Mouse (Mus musculus) T-helper 2 cell (primary cell): ENCODE results near the gene Emc10.

ENCODE experiments used
- in situ Hi-C: fragments of 300-600 bp; cut with MboI, MseI; formaldehyde crosslinking; loops from one replicate; pipeline ENCODE4 v1.15.1; 2025; ENCODE audit warnings: high pct_unique_total_duplicates

Gene Emc10

DNA sequence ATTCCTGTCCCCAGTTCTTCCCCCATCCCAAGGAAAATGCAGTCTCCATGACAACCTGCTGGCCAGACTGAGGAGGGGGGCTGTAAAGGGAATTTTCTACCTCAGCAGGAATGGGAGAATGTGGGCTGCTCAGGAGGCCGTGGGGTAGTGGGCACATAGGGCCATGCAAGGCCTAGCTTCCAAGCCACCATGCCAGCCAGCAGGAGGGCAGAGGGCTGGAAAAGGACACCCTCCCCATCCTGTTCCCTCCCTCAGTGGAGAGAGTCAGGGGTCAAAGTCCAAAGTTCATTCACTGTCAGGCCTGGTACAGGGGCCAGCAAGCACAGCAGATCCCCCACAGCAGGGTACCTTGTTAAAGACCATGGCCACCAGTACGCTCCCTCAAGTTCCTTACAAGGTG lies 31.2 kb downstream of the Emc10 start, which contains the start of gene Aspdh:
TSS of gene Aspdh (plus strand) at position 281 of the 400 bp plus-strand sequence.
- in situ Hi-C loops = loop anchor here (5.0 to 25.0 kb wide), 4 partner anchors 37 to 678 kb away; partner anchors contain the start of genes Gm15517, Klk10, Klk8 and Klk9

DNA sequence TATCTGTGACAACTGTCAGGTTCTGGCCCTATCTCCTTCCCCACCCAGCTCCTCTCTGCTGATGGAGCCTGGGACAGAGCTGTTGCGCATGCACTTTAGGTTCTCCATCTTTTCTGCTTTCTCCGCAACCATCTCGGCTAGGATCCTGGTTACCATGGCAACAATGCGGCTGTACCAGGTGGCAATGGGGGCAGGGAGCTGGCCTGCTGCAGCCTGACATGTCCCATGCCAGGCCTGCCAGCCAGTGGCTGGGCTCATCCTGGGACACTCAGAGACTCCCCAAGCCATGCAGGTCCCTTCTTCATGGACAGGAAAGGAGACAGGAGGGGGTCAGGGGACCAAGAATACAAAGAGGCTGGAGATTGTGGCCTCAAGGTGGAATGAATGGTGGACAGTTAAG lies 31.8 kb downstream of the Emc10 start:
- in situ Hi-C loops = loop anchor here (25.0 kb wide), 1 partner anchor 677 kb away; the partner anchor contains the start of genes Klk10, Klk8 and Klk9

DNA sequence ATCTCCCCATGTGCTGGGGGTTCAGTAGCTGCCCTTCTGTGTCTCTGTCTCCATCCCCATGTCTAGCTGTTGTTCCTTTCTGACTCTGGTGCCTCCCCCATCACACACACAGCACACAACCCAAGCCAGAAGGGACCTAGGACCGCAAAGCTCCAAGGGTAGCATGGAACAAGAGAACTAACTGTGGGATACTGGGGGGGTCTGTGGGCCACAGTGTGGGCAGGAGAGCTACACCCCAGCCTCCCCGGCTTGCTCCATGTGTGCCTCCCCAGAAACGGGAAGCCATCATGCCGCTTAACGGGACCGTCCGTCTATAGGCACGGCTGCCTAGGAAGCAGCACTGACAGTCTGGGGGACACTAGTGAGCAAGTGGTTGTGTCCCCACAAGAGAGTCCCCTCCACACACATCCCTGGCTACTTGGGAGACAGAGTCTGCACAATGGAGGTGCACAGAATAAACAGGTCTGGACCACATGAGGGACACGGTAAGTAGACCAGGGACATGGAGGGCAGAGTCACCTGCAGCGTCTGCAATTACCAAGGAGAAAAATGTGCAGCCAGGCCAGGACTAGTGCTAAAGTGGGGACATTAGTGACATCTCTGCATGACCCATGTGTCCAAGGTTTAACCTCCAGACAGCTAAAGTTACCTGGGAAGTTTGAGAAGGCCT lies 32.6 kb downstream of the Emc10 start:
- in situ Hi-C loops = loop anchor here (25.0 kb wide), 1 partner anchor 676 kb away; the partner anchor contains the start of genes Klk10, Klk8 and Klk9

DNA sequence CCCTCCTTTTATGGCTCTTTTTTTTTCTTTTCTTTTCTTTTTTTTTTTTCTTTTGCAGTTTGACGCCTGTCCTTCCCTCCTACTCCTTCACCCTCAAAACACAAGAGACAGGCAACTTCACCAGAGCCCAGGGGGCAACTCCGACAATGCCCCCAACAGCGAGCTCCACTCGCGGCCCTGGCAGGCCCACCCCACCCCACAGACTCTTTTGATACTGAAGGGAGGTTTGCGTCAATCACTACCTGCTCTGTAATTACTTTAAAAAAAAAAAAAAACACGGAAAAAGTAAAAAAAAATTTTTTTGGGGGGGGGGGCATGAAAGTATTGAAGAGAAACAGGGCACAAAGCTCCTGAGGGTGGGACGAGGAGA lies 33.3 kb downstream of the Emc10 start:
- in situ Hi-C loops = loop anchor here (25.0 kb wide), 1 partner anchor 676 kb away; the partner anchor contains the start of genes Klk10, Klk8 and Klk9

DNA sequence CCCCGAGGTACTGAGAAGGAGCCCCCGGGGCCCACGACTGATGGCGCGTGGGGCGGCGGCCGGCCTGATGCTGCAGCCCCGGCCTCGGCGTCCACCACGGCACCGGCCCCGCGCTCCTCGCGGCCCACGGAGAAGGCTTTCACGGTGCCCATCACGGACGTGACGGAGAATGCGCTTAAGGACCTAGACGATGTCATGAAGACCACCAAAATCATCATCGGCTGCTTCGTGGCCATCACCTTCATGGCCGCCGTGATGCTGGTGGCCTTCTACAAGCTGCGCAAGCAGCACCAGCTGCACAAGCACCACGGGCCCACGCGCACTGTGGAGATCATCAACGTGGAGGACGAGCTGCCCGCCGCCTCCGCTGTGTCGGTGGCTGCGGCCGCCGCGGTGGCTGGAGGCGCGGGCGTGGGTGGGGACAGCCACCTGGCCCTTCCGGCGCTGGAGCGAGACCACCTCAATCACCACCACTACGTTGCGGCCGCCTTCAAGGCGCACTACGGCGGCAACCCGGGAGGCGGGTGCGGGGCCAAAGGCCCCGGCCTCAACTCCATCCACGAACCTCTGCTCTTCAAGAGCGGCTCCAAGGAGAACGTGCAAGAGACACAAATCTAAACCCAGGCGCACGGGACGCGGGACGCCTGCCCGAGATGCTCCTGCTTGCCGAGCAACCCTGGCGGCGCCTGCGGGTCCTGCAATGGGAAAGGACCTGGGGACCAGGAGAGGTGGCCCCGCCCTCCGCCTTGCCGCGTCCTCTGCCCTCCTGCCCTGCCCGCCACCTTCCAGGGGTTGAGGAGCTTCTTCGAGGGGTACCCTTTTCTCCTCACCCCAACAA lies 33.9 kb downstream of the Emc10 start:
- in situ Hi-C loops = loop anchor here (25.0 kb wide), 1 partner anchor 675 kb away; the partner anchor contains the start of genes Klk10, Klk8 and Klk9

DNA sequence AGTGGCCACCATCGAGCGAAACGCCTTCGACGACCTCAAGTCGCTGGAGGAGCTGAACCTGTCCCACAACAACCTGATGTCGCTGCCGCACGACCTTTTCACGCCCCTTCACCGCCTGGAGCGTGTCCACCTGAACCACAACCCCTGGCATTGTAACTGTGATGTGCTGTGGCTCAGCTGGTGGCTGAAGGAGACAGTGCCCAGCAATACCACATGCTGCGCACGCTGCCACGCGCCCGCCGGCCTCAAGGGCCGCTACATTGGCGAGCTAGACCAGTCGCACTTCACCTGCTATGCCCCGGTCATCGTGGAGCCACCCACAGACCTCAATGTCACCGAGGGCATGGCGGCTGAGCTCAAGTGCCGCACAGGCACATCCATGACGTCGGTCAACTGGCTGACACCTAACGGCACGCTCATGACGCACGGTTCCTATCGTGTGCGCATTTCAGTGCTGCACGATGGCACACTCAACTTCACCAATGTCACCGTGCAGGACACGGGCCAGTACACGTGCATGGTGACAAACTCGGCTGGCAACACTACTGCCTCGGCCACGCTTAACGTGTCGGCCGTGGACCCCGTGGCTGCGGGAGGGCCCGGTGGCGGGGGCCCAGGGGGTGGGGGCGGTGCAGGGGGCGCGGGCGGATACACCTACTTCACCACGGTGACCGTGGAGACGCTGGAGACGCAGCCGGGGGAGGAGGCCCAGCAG lies 34.7 kb downstream of the Emc10 start:
- in situ Hi-C loops = loop anchor here (25.0 kb wide), 1 partner anchor 674 kb away; the partner anchor contains the start of genes Klk10, Klk8 and Klk9

DNA sequence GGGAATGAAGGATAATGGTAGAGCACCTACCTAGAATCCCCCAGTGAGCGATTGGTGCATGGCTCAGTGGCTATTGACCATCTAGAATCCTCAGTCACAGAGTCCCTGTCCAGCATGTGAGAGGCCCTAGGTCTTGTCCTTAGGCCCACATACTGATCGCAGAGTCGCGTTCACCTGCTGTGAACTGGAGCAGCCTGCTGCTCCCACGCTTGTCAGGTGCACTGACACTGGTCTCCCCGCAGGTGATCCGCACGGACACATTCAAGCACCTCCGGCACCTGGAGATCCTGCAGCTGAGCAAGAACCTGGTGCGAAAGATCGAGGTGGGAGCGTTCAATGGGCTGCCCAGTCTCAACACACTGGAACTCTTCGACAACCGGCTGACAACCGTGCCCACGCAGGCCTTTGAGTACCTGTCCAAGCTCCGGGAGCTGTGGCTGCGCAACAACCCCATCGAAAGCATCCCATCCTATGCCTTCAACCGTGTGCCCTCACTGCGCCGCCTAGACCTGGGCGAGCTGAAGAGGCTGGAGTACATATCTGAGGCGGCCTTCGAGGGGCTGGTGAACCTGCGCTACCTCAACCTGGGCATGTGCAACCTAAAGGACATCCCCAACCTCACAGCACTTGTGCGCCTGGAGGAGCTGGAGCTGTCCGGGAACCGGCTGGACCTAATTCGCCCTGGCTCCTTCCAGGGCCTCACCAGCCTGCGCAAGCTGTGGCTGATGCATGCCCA lies 35.4 kb downstream of the Emc10 start:
- in situ Hi-C loops = loop anchor here (25.0 kb wide), 1 partner anchor 674 kb away; the partner anchor contains the start of genes Klk10, Klk8 and Klk9

DNA sequence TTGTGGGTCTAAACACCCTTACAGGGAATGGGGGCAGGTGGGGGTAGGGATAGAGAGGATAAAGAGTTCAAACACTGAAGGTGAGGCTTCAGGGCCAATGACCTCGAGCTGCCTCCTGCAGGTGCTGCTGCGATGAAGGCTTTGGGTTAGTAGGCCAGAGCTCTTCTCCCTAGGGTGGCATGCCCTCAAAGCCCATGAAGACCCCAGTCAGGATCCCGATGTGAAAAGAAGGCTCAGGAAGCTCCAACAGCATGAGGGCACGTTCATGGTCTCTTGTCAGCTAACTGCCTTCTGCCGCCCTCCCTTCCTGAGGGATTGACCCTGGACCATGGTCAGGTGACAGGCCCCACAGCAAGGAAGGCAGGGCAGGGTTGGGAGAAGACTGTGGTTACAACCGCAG lies 36.3 kb downstream of the Emc10 start:
- in situ Hi-C loops = loop anchor here (25.0 kb wide), 1 partner anchor 673 kb away; the partner anchor contains the start of genes Klk10, Klk8 and Klk9

DNA sequence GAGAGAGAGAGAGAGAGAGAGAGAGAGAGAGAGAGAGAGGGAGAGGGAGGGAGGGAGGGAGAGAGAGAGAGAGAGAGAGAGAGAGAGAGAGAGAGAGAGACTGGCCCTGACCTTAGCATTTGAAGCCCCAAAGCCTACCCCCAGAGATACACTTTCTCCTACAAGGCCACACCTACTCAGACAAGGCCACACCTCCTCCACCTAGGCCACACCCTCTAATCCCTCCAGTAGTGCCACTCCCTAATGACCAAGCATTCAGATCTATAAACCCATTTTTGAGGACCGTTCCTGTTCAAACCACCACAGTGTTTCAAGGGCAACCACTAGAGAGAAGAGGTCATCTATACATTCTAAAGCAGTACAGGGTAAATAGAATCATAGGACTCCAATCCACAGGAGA lies 40.0 kb downstream of the Emc10 start:
- in situ Hi-C loops = loop anchor here (25.0 kb wide), 1 partner anchor 669 kb away; the partner anchor contains the start of genes Klk10, Klk8 and Klk9

DNA sequence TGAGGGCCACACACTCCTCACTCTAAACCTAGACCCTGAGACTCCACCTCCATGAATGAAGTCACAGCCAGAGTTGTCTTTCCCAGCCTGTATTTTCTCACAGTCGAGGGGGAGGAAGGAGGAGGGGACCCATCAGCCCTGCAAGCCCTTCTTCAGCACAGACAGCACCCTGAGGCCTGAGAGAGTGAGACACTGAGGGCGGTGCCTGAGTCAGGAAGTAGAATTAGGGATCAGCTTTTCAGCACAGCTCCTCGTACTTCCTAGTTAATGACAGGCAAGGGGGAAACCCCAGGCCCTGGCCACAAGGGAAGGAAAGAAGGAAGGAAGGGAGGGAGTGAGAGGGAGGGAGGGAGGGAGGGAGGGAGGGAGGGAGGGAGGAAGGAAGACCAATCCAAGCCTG lies 43.1 kb downstream of the Emc10 start:
- in situ Hi-C loops = loop anchor here (25.0 kb wide), 1 partner anchor 666 kb away; the partner anchor contains the start of genes Klk10, Klk8 and Klk9

DNA sequence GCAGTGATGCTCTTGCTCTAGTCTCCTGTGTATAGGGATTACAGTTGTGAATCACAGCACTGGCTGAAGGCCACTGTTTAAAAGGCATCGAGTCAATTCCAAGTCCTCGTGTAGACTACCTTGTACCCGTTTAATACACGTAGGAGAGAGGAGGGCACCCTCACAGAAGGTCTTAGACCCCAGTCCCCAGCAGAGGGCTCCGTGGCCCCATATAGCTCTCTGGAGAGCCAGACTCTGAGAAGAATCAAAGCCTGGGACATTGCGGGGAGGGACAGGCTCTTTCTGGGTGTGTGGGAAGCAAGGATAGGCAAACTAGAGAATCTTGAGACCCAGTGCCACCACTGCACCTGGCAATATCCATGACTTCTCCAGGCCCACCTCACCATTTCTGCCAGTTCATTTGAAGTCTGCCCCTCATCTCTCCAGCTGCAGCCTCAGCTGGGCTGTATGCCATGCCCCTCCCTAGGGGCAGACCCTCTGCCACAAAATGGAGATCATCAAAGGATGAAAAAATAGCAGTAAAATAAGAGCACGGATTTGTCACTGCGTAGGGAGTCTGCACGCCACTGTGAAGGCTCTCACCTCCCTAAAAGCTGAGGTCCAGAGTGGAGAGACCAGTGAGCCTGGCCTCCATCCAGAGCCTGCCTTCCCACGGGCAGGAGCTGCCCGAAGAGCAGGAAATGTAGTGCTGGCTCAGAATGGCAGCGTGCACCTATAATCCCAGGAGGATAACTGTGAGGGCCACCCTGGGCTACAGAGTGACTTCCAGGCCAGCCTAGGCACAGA lies 50.1 kb downstream of the Emc10 start:
- in situ Hi-C loops = no loop called here

DNA sequence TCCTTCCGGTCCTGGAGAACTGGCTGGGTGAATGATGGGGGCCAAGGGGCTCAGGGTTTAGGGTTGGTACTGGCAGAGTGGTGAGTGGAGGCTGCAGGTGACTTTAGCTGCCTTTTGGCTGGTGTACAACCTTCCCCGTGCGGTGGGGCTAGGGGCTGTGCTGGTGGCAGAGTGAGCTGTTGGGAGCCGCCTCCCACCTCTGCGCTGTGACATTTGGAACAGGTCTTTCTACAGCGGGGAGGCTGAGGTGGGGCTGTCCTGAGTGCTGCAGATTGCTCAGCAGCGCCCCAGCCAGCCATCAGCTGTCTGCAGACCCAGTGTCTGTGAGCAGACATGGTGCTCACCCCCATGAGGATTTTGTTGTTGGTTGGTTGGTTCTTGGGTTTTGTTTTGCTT lies 50.8 kb downstream of the Emc10 start:
- in situ Hi-C loops = no loop called here

DNA sequence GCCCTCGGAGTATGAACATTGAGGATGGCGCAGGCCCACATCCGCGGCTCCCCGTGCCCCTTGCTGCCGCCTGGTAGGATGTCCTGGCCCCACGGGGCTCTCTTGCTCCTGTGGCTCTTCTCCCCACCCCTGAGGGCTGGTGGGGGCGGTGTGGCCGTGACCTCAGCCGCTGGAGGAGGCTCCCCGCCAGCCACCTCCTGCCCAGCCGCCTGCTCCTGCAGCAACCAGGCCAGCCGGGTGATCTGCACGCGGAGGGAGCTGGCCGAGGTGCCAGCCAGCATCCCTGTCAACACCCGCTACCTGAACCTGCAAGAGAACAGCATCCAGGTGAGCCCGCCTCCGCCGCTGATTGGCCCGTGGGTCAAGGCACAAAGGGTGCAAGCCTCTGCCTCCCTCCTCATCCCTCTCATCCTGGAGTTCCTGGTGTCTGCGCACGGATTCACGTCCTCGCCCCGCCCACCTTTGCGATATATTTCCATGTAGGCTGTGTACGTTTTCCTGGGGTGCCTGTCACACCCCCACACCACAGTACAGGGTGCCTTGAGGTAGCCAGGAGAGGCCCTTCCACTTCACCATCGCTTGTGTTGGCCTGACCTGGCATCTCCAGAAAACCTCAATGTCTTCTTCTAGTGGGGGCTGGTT lies 51.3 kb downstream of the Emc10 start:
- in situ Hi-C loops = no loop called here

DNA sequence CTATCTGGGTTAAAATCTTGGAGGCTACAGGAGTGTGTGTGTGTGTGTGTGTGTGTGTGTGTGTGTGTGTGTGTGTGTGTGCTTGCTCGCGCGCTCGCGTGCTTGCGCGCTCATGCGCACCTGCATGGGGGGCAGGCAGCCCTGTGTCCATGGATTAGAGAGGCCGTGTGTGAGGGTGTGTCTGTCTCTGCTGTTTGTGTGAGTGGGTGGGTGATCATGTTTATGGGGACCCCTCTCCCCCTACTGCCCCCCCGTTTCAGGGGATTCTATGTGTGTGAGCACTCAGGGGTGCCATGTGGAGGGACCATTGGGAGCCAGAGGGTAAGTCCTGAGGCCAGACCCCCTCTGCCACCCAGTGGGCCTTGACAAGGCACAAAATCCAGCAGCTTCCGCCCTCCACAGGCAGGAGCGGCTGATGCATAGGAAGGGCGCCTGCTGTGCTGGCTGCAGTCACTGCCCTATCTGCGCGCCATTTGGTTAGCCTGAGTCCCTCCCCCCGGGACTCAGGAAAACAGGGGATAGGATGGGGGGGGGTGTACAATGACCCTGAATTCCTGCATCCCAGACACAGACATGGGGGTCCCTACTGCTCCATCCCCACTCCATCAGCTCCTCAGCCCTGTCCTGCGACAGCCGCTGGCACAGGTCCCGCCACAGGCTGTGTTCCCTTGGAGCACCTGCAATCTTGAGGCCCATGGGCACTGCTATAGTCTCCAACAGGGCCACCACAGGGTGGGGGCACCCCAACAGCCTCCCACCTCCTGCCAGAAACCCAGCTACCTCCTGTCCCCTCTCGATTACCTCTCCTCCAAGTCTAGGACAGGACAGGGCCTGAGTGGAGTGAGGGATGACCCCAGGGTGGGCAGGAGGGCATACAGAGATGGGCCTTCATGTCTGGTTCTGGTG lies 52.8 kb downstream of the Emc10 start:
- in situ Hi-C loops = no loop called here

DNA sequence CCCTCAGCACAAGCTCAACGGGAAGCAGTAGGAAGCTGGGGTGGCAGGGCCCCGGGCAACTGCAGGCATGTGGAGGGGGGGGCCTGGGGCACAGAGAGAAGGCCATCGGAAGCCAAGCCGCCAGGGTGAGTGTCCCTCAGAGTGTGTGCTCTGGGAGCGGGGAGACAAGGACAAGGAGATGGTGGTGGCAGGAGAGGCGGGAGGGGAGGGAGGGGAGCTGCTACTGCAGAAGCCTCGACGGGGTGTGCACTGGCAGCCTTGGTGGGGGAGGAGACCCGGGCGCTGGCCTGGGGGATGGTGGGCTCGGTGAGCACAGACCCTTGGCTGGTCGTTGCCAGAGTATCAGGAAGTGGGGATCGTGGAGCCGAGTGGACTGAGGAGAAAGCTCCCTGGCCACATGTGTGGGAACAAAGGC lies 53.9 kb downstream of the Emc10 start:
- in situ Hi-C loops = no loop called here

DNA sequence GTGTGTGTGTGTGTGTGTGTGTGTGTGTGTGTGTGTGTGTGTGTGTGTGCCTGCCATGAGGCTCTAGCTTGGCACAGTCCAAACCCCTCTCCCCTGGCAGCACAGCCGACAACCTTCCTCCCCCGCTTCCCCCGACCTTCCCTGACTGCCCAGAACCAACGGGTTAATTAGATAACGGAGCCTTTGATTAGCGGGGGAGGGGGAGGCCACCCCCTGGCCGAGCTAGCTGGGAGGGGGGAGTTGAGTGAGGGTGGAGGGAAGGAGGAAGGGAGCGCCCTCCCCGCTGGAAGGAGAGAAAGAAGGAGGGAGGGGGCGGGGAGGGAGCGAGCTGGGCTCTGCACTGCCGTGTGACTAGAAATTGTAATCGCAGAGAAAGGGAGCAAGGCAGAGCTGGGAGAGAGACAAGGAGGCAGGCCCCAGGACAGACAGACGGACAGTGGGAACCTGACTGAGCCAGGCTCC lies 54.6 kb downstream of the Emc10 start:
- in situ Hi-C loops = no loop called here

DNA sequence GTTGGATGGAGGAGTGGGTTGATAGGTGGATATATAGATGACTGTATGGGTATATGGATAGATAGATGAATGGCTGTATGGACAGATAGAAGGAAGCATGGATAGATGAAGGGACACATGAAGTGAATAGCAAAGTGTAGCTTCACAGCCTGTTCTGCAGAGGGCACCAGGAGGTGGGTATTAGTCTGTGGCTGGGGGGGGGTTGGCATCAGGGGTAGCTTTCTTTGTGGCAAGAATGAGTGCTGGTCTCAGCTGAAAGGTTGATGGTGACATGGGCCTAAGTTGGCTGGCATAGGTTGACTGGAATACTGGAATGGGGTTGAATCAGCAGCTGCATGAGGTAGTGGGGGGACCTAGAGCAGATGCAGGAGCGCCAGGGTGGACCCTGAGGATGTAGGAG lies 55.1 kb downstream of the Emc10 start:
- in situ Hi-C loops = no loop called here

DNA sequence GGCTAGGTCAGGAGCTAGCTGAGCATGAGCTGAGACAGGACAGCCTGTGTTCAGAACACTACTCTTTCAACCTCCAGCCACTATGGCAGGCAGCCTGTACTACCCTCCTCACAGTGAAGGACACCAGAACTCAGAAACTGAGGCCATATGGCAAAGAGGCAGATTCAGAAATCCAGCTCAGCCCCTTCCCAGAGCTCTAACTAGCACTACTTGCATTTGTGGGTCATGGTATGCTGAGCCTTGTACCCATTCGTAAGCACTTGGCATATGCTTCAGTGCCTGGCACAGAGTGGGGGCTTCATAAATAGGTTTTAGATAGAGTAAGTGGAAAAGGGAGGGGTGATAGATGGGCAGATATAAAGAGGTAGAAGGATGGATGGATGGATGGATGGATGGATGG lies 55.9 kb downstream of the Emc10 start:
- in situ Hi-C loops = no loop called here
